Mouse (Mus musculus) ES-Bruce4 (cell line): Measurements from ENCODE around the gene Gm49394. TPM values are rescaled to one million over a fixed set of nuclear protein-coding genes. Genes with fewer than 3 reads are reported as not detected.
A peak's percentile ranks its signal among the peaks of the same experiment; 100 is the strongest.

Experiments
- H3K27ac ChIP-seq: 2 replicates; pipeline ENCODE4 v1.5.1; 2012; ENCODE audit warnings: low read length, inconsistent platforms; ENCODE audit not compliant: insufficient read depth
- H3K27me3 ChIP-seq: 2 replicates; pipeline ENCODE4 v1.6.1; 2012; ENCODE audit warnings: mild to moderate bottlenecking, low read length, inconsistent platforms; ENCODE audit not compliant: control insufficient read depth, poor library complexity, insufficient read depth, severe bottlenecking
- H3K36me3 ChIP-seq: 2 replicates; pipeline ENCODE4 v1.6.1; 2012; ENCODE audit warnings: inconsistent platforms, mild to moderate bottlenecking, low read length, moderate library complexity; ENCODE audit not compliant: control insufficient read depth, poor library complexity, insufficient read depth, severe bottlenecking
- H3K4me1 ChIP-seq: one replicate; pipeline ENCODE4 v1.8.1; 2011; ENCODE audit warnings: low read length; ENCODE audit not compliant: control insufficient read depth, insufficient read depth
- H3K4me3 ChIP-seq: 2 replicates; pipeline ENCODE4 v1.5.1; 2011; ENCODE audit warnings: low read depth, mild to moderate bottlenecking, low read length
- H3K9ac ChIP-seq: 2 replicates; pipeline ENCODE4 v1.6.1; 2012; ENCODE audit warnings: low read depth, mild to moderate bottlenecking, inconsistent platforms; ENCODE audit not compliant: poor library complexity, severe bottlenecking
- H3K9me3 ChIP-seq: replicated peaks from 2 replicates; pipeline ENCODE4 v1.6.1; 2012; ENCODE audit warnings: mild to moderate bottlenecking, low read length, inconsistent platforms; ENCODE audit not compliant: control insufficient read depth, poor library complexity, insufficient read depth, severe bottlenecking
- CTCF ChIP-seq: IDR thresholded peaks from one replicate; pipeline ENCODE4 v1.8.1; 2011; ENCODE audit warnings: low read depth, low read length
- EP300 ChIP-seq: IDR thresholded peaks from 2 replicates; pipeline ENCODE4 v1.6.1; 2011; ENCODE audit warnings: low read depth, low read length; ENCODE audit not compliant: insufficient read depth
- POLR2A ChIP-seq: IDR thresholded peaks from one replicate; pipeline ENCODE4 v1.8.1; 2011; ENCODE audit warnings: low read length; ENCODE audit not compliant: insufficient read depth
- polyA plus RNA-seq: library from polyadenylated mRNA; stranded (reverse); fragments of >200 nt; gene quantifications from 2 replicates; pipeline ENCODE4 v1.2.4, GENCODE M21; 2011; ENCODE audit warnings: low read depth; ENCODE audit not compliant: missing spikeins, insufficient read depth, insufficient read length

Gene Gm49394
- polyA plus RNA-seq, 1 experiment = 0.34 TPM

- Histone ChIP-seq H3K9ac (peak overlapping the region; percentile 53; the same call in 1 of the 2 replicates), H3K4me3 (peak overlapping the region; percentile 73), H3K27ac (no peak overlapping the region), H3K4me1 (no peaks in the 10 kb centered on the region), H3K27me3 (peaks cover 38% of the 10 kb centered on the region), H3K36me3 (no peaks in the 10 kb centered on the region), H3K9me3 (no peaks in the 10 kb centered on the region)
- no peak for TF ChIP-seq CTCF
- no peak for TF ChIP-seq POLR2A
- no peak for TF ChIP-seq EP300
Measured at GRCm38 (mm10) chr7:142657821-142658614, 11.7 kb downstream of the Gm49394 start.

GRCm38 (mm10) chr7:142657341-142657791 lies 12.4 kb downstream of the Gm49394 start:
- Histone ChIP-seq H3K9ac (no peak overlapping the region), H3K36me3 (no peaks in the 10 kb centered on the region), H3K27me3 (peaks cover 33% of the 10 kb centered on the region), H3K9me3 (no peaks in the 10 kb centered on the region), H3K4me1 (no peaks in the 10 kb centered on the region), H3K4me3 (no peak overlapping the region), H3K27ac (no peak overlapping the region)
- no peak for TF ChIP-seq CTCF
- TF ChIP-seq POLR2A = no peak

- Histone ChIP-seq H3K4me1 (no peaks in the 10 kb centered on the region), H3K36me3 (no peaks in the 10 kb centered on the region), H3K27ac (no peak overlapping the region)
Measured at GRCm38 (mm10) chr7:142656055-142656454, 13.7 kb downstream of the Gm49394 start.

GRCm38 (mm10) chr7:142655633-142656032 lies 14.1 kb downstream of the Gm49394 start:
- H3K27ac ChIP-seq = no peak overlapping the region

More at GRCm38 (mm10) chr7:142656055-142656454, 13.7 kb downstream of the Gm49394 start:
- TF ChIP-seq POLR2A (no peak), CTCF (no peak), EP300 (no peak)
- H3K27me3 ChIP-seq = peaks cover 24% of the 10 kb centered on the region
- no peaks in the 10 kb centered on the region for H3K9me3 ChIP-seq
- no peak overlapping the region for H3K9ac ChIP-seq
- H3K4me3 ChIP-seq = no peak overlapping the region

GRCm38 (mm10) chr7:142653726-142654125 lies 16.0 kb downstream of the Gm49394 start:
- Histone ChIP-seq H3K9ac (no peak overlapping the region), H3K27me3 (peaks cover 11% of the 10 kb centered on the region), H3K36me3 (no peaks in the 10 kb centered on the region), H3K4me3 (no peak overlapping the region), H3K9me3 (no peaks in the 10 kb centered on the region), H3K27ac (no peak overlapping the region), H3K4me1 (no peaks in the 10 kb centered on the region)
- TF ChIP-seq EP300 (no peak), CTCF (no peak), POLR2A (no peak)

More at GRCm38 (mm10) chr7:142655633-142656032, 14.1 kb downstream of the Gm49394 start:
- no peak overlapping the region for H3K4me3 ChIP-seq
- H3K27me3 ChIP-seq = peaks cover 22% of the 10 kb centered on the region
- no peaks in the 10 kb centered on the region for H3K36me3 ChIP-seq
- TF ChIP-seq POLR2A (no peak), CTCF (no peak), EP300 (no peak)
- H3K4me1 ChIP-seq = no peaks in the 10 kb centered on the region
- H3K9me3 ChIP-seq = no peaks in the 10 kb centered on the region
- no peak overlapping the region for H3K9ac ChIP-seq

GRCm38 (mm10) chr7:142646676-142647075 lies 23.1 kb downstream of the Gm49394 start:
- H3K9ac ChIP-seq = no peak overlapping the region
- TF ChIP-seq EP300 = no peak
- no peak for TF ChIP-seq POLR2A
- no peak for TF ChIP-seq CTCF

More at GRCm38 (mm10) chr7:142646676-142647075, 23.1 kb downstream of the Gm49394 start:
- H3K36me3 ChIP-seq = no peaks in the 10 kb centered on the region
- H3K4me3 ChIP-seq = no peak overlapping the region
- H3K27ac ChIP-seq = no peak overlapping the region
- no peaks in the 10 kb centered on the region for H3K4me1 ChIP-seq
- H3K27me3 ChIP-seq = no peaks in the 10 kb centered on the region
- H3K9me3 ChIP-seq = no peaks in the 10 kb centered on the region
